Mouse (Mus musculus): ENCODE data around the gene A730009L09Rik.
A peak's percentile ranks its signal among the peaks of the same experiment; 100 is the strongest.

Gene A730009L09Rik

DNA sequence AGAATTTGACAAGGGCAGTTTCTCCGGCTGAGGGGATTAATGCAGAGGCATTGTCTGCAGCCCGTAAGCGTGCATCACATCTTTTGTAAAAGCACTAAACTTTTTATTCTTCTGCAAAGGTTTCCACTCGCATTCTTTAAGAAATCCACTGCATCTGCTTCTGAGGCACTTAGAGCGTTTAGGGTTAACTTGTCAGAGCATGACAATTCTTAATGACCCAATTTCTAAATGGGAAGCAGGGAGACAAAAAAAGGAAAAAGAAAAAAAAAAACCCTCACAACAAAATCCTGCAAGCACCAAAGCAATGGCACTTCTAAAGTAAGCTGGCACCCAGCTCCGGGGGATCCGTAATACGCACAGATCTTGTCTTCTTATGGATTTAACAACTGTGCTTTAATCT lies at the start of gene A730009L09Rik:
A730009L09Rik (plus strand) TSS at position 301 of the 400 bp plus-strand sequence.
- DNase-seq (ENCODE audit: low spot score): no peak

DNA sequence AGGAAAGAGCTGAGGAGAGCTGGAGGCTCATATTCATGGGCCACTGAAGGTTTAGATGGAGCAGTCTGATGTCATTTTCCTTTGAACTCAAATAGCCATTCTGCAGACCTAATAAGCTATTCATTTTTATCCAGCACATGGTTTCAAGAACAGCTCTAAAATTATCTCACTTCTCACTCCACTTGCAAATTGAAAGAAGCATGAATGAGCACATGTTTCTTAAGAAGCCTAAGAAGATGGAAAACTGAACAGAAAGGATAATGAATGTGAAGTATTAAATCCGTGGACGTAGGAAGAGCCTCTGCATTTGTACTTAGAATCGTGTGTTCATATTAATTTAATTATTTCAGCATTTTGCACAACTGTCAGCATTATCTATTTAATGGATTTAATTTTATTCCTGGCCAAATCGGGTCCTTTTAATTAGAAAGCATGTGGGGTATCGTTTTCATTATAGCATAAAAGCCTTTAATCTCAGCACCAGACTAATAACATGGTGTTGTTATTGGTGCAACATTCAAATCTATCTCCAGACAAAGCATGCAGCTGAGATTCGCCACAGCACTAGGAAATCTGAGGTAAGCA lies 49.2 kb upstream of the A730009L09Rik start:
- no peak for DNase-seq (ENCODE audit: low spot score)

DNA sequence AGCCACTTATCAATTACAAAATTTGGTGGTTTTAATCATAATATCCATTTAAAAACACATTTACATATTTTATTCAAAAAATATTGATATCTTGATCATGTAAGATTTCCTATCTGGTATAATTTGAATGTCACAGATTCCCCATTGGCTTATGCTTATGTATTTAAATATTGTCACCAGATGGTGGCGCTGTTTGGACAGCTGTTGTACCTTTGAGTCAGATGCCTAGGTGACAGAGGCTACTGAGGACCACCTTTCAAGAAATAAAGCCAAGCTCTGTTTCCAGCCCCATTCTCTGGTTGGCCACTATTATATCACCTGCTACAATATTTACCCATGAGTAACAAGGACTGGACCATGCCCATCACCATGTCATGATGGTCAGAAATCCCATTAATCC lies 46.0 kb upstream of the A730009L09Rik start:
- no peak for DNase-seq (ENCODE audit: low spot score)

DNA sequence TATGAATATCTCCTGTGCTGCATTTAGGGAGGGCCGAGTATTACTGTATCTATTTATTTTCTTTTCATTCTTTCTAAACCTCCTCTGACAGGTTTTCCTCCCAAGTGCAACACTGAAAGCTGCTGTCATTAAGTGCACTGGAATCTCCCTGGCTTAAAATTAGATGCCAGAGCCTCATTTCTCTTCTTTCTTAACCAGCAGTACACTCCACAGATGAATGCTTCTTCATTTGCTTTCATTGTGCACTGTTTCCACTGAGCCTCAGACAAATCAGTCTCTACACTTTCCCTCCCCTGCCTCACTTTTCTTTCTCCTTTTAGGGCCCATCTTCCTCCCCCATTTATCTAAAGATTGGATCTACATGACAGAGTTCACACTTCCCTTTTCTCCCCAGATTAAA lies 44.9 kb upstream of the A730009L09Rik start:
- no peak for DNase-seq (ENCODE audit: low spot score)

DNA sequence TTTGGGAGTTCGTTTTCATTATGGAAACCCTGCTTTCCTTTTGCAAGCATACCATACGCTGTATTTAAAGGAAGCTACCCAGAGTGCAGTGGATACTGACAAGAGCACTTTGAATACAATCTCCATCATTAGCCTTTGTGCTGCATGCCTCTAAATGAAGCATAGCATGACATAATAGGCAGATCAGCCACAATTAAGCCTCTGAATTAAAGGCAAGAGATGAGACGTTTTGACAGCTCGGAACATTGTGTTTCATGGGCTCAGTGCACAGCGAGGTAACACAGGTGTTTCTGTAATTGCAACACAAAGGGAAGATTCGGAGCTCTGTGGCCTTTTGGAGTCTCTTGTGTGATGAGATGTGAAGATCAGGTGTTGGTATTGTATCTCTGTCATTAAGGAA lies 41.5 kb upstream of the A730009L09Rik start:
- no peak for DNase-seq (ENCODE audit: low spot score)

DNA sequence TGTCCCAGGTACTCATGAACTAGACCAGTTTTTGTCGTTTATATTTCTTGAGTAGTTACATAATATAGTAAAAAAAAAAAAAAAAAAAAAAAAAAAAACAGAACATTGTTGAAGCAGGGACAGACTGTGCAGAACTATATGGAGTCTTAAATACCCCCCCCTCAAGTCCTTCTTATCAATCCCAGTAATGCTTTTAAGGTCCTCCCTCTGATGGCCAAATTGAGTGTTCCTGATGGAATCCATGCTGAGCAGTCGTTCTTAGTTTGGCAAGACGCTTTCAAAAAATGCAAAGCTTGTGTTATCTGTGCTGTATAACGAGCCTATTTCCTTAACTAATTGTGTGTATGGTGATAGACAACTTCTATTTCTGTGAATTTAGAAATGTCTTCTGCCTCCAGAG lies 40.2 kb upstream of the A730009L09Rik start:
- no peak for DNase-seq (ENCODE audit: low spot score)

DNA sequence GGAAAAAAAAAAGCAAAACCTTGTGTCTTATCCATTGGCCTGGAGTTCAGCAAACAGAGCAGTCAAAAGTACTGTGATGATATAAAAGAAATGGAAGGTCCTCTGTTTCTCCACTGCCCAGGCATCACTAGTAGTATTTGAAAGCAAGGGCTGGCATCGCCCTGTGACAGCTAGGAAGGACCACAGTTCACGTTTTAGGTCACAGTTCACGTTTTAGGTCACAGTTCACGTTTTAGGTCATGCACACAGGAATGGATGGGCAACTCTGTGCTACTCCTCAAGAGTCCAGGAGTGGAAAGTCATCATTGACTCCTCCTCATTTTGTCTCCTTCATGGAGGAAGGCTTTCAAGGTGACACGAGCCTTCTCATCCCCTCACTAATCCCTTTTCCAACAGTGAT lies 38.0 kb upstream of the A730009L09Rik start:
- no peak for DNase-seq (ENCODE audit: low spot score)

DNA sequence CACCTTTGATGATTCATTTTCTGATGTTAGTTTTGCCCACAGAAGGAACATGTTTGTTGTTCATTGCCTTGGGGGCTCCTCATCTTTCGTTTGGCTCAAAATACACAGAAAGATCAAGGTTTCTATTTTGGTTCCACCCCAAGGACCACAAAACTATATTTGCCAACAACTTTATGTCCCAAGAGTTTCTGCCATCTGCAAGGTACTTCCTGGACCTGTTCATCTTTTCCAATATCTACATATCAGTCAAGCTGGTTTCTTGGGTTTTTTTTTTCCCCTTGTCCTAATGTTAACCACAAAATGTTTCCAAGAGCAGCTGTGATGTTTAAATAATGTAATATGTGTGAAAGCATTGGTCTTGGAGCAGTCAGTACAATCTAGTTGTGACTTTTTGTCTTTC lies 37.4 kb upstream of the A730009L09Rik start:
- DNase-seq (ENCODE audit: low spot score): no peak

DNA sequence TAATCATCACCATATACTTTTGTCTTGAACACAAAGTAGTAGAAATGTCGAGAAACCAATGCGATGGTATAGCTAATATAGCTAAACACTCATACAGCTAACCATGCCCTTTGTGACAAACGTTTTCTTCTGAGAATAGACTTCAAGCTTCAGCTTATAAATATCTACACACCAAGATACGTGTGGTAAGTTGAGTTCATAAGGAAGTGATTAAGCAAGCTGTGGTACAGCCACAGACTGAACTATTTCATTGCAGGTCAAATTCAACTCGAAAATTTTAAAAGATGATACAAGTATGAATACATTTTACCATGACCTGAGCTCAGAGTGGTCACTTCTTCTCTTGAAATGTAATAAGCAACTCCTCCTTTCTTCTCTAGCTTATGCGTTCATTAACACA lies 37.0 kb upstream of the A730009L09Rik start:
- DNase-seq (ENCODE audit: low spot score): no peak

DNA sequence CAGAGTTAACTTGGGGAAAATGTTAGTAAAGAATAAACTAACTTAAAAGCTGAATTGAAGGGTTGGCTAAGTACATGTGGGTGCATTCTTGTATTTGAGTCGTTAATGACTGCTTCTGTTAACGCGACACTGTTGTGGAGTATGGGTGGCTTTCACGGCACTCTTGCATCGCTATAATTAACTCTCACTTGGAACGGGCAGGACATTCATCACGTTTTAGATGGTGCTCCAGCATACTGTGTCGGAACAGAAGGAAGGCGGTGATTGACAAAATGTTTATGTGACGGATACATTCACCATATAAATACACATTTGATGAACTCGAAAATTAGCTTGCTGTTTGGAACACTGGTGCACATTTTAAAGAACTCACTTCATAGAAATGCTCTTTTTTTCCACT lies 29.0 kb upstream of the A730009L09Rik start:
- no peak for DNase-seq (ENCODE audit: low spot score)

DNA sequence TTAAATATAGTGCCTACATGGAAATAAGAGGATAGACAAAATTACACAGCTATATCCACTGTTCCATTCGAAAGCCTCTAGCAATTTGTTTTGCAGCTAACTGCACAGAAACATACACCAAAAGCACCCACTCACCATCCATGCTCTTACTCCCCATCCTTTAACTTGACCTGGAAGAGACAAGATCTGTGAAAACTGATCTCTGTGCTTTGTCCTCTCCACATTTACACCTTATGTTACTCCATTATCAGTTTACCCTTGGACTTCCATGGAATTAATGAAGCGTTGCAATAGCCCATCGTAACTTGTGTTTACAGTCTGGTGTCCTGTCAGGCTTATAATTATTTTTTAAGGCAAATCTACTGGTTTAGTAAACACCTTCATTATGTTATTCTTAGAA lies 20.1 kb upstream of the A730009L09Rik start:
- no peak for DNase-seq (ENCODE audit: low spot score)

DNA sequence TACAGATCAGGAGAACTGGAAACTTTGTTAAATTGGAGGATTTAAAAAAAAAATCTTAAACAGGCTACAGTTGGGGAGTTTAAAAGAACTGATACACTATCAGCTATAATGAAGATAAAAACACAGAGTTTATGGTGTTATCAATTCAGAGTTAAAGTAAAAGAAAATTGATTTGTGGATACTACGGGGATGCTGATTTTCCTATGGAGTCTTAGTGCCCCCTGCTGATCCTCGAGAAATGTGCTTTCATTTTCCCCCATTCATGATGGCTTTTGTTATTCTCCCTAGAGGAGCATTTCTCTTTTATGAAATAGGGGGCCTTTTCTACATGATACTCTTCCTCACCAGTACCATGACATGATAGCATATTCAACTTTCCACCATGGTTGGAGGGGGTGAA lies 19.5 kb upstream of the A730009L09Rik start:
- DNase-seq (ENCODE audit: low spot score): no peak

DNA sequence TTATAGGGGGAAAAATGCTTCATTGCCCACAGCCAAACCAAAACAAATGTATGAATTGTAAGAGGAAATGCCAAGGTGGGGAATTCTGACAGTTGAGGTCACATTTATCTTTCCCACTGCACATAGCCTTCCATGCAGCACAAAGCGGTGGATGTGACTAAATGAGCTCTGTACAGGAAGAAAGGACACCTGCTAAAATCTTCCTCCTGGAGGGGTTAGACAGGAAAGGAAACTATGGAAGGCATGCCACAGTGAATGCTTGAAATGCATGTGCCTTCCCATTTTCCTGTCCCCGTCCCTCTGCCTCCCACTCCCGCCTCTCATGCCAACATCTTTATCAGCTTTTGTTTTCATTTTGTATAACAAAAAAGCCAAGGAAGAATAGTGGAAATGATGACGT lies 7.2 kb upstream of the A730009L09Rik start:
- DNase-seq (ENCODE audit: low spot score): no peak

DNA sequence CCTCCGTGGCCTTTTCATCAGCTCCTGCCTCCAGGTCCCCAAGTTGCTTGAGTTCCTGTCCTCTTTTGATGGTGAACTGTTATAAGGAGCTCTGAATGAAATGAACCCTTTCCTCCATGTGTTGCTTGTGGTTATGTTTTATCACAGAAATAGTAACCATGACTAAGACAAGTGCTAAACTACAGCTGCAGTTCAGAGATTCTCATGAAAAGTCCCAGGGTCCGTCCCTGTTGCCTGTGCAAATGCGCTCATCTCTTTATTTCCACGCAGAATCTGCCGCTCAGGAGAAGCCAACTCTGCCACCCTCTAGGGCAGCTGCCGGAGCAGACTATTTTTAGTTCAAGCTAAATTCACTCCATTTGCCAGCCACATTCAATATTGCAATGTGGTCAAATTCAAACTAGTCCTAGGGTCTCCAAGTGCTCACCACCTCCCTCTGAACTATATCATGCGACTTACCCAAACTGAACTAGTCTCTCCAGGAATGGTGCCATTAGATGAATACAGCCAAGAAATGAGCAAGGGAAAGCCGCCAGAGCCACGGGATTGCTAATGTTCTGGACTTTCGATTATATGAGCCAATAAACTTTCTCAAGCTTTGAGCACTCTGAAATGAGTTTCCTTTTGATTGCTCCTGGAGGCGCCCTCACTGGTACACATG lies 7.2 kb downstream of the A730009L09Rik start:
- DNase-seq (ENCODE audit: low spot score): no peak

DNA sequence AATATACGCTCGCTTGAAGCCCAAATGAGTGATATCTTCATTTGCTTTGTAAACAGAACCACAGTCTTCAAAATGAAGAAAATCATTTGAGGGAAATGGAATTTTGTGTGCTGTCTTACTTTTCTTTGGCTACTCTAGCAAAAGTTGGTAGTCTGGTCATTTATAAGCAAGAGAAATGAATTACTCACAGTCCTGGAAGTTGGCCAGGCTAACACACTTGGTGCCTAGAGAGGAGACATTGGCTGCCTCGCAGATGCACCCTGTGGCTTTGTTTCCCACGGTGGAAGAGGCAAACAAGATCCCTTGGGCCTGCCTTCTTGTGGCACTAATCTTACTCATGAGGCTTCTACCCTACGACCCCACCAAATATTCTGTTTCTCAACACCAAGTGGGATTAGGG lies 8.1 kb downstream of the A730009L09Rik start:
- no peak for DNase-seq (ENCODE audit: low spot score)

DNA sequence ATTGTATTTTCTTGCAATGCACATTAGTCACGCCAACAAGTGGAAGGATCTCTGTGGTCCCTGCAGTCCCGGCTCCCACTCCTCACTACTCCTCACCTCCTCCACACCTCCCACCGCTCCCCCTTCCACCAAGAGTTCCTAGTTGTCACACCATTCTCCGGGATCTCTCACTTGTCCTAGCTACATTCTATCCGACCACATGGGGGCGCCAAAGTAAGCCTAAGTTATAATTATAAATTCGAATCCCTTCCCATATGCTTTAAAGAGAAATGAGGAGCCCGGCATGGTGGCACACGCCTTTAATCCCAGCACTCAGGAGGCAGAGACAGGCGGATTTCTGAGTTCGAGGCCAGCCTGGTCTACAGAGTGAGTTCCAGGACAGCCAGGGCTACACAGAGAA lies 12.5 kb downstream of the A730009L09Rik start:
- DNase-seq (ENCODE audit: low spot score): peak; percentile 49

DNA sequence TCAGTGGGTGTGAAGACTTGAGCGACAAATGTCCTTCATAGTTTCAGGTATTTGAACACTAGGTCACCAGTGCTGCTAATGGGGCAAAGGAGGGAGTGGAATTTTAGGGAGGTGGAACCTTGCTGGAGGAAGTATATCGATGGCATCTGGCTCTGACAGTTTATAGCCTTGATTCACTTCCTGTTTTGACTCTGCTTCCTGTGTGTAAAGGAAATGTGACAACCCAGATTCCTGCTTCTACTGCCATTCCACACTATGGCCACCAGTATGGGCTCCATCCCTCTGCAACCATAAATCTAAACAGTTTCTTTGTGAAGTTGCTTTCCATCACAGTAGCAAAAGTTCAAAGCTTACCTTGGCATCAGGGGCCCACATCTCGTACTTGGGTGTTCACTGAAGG lies 17.9 kb downstream of the A730009L09Rik start:
- DNase-seq (ENCODE audit: low spot score): no peak

DNA sequence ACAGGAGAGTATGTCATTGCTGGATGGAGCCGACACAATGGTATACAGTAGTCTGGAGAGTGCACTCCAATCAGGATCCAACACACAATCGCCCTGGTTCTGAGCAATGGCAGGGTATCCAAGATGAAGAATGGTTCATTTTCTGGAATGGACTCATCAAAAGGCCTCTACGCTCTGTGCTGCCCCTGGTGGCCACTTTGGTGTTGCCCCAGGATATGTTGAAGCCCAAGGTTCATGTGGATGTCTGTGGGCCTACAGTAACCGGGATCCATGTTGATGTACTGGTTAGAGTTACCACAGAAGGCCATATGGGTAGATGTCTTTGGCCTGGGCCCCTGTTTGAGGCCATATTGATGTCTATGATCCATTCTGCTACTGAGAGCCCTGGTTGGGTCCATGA lies 31.1 kb downstream of the A730009L09Rik start:
- no peak for DNase-seq (ENCODE audit: low spot score)

DNA sequence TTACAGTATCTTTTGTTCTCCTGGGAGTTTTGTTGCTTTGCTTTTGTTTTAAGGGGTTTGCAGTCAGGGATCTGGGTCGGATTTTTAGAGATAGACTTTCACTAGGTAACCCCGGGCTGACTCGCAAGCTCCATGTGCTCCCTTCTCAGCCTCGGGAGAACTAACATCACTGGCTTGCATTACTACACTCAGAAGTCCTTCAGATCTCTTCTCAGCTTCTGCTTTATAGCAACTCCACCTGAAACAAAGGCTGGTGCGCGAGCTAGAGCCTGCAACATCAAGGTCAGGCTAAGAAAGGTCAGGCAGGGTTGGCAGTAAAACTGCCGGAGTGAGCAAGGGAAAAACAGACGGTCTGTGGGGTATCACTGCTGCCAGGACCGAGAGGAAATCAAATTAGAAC lies 34.2 kb downstream of the A730009L09Rik start:
- no peak for DNase-seq (ENCODE audit: low spot score)

DNA sequence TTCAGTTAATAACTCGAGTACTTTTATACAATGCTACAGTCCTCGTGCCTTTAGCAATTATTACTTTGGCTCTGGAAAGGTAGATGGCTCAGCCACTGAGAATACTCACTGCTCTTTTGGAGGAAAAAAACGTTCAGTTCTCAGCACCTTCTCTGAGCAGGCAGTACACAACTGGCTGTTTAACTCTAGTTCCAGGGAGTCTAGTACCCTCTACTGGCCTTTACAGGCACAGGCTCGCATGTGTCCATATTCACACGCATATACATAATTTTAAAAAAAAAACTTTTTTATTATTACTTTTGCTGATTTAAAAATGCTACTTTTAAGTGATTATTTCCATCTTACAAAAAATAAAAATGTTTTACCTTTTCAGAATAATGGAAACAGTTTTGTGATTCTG lies 35.5 kb downstream of the A730009L09Rik start:
- no peak for DNase-seq (ENCODE audit: low spot score)

DNA sequence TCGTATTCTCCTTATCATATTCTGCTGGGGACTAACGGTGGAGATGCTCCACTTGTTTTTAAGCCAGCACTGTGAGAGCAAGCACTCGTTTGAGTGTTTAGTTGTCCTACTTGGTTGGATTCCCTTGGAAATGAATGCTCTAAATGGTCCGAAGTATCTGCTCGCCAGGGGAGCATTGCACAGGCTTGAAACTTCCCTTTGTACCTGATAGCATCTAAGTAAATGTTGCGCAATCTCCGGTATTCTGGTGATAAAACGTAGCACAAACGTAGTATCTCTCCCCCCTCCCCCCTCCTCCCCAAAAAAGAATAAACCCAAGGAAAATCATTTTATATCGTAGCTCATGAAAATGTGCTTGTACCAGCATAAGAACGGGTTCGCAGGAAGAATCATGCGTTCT lies 39.1 kb downstream of the A730009L09Rik start:
- no peak for DNase-seq (ENCODE audit: low spot score)

DNA sequence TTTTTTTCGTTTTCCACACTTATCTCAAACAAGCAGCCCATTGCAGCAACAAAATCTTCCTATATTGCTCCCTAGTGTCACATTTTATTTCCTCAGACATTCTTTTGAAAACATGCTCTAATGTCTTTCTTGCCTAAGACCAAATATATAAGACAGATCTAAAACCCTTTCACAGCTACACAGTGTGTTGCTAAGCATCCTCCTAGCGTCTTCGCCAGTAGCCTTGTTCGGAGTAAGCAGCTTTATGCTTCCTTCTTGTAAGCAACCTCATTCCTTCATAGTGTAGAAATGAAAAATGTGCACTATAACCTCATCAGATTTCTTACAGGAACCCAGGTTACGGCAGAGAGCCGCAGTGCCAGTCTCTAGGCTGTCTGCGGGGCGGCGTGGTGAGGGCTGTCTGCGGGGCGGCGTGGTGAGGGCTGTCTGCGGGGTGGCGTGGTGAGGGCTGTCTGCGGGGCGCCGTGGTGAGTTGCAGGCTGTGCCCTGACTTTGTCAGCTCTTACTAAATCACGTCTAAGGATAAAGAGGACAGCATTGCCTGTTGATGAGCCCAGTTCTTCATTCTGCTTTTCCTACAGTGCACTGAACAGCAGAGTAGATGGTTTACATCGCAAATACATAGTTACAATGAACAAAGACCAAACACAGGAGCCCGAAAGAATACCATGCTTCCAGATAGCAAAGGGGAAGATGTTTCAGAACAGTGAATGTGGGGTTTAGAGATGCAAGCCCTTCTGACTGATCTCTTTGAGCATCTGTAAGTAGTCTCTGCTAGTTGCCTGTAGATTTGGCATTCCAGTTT lies 43.4 kb downstream of the A730009L09Rik start:
- DNase-seq (ENCODE audit: low spot score): no peak

DNA sequence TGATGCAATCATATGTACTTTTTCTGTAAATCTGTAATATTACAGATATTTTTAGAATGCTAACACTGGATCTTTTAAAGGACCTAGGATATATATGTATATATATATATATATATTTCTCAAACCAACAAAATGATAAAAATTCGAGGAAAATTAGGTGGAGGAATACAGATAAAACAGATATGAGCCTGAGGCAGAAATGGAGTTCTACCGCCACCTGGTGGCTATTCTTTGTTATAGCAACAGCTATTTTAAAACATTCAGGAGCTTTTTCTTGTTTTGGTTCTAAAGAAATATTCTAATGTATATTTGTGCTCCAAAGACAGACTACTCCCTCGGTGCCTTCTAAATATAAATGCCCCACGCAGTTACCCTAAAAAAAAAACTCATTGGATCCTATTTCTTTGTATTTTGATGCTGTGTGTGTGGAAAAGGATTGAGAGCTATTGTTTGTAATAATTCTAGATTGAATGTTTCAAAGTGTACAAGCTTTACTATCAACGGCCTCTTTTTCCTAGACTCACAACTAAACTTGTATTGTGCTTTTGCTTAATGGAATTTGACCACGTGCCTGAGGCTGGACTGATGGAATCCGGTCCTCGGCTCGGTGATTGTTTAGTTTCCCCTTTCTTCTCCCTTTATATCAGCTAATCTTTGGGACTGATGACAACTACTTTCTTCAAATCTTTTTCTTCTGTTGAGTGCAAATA lies 44.8 kb downstream of the A730009L09Rik start:
- DNase-seq (ENCODE audit: low spot score): no peak

Data from ovary, postnatal 36 days (tissue).